Mouse (Mus musculus) testis, adult 2 months (tissue): ENCODE measurements around the gene Agbl2. TPM values are rescaled to one million over a fixed set of nuclear protein-coding genes. Genes with fewer than 3 reads are reported as not detected.

Experiments
- H3K27ac ChIP-seq: fragments of 200-500 bp; 2 replicates; pipeline ENCODE4 v1.5.1; 2012; ENCODE audit warnings: low read depth, low read length; ENCODE audit not compliant: control insufficient read depth, insufficient read depth
- H3K27me3 ChIP-seq: fragments of 200-500 bp; 2 replicates; pipeline ENCODE4 v1.6.1; 2012; ENCODE audit warnings: mild to moderate bottlenecking, low read length, moderate library complexity; ENCODE audit not compliant: control insufficient read depth, insufficient read depth
- H3K36me3 ChIP-seq: fragments of 200-500 bp; 2 replicates; pipeline ENCODE4 v1.6.1; 2012; ENCODE audit warnings: mild to moderate bottlenecking, low read length; ENCODE audit not compliant: control insufficient read depth, insufficient read depth
- H3K4me1 ChIP-seq: fragments of 200-500 bp; 2 replicates; pipeline ENCODE4 v1.6.1; 2012; ENCODE audit warnings: low read length; ENCODE audit not compliant: control insufficient read depth, insufficient read depth
- H3K4me3 ChIP-seq: fragments of 200-500 bp; 2 replicates; pipeline ENCODE4 v1.5.1; 2012; ENCODE audit warnings: low read depth, mild to moderate bottlenecking, low read length, moderate library complexity, mixed read lengths; ENCODE audit not compliant: control insufficient read depth
- CTCF ChIP-seq: fragments of 200-500 bp; IDR thresholded peaks from 2 replicates; pipeline ENCODE4 v1.5.1; 2012; ENCODE audit warnings: low read depth, mild to moderate bottlenecking, inconsistent platforms, low read length, moderate library complexity; ENCODE audit not compliant: control insufficient read depth, insufficient read depth, insufficient replicate concordance
- POLR2A ChIP-seq: fragments of 200-500 bp; IDR thresholded peaks from 2 replicates; pipeline ENCODE4 v1.6.1; 2012; ENCODE audit warnings: low read depth, mild to moderate bottlenecking, inconsistent platforms, low read length, moderate library complexity; ENCODE audit not compliant: control insufficient read depth
- polyA plus RNA-seq: library from polyadenylated mRNA; depleted of rRNA; stranded (reverse); fragments of >200 nt; gene quantifications from 2 replicates; pipeline ENCODE4 v1.2.3, GENCODE M21; 2012

The Agbl2 gene
- polyA plus RNA-seq, 1 experiment, result 76.0 TPM

DNA sequence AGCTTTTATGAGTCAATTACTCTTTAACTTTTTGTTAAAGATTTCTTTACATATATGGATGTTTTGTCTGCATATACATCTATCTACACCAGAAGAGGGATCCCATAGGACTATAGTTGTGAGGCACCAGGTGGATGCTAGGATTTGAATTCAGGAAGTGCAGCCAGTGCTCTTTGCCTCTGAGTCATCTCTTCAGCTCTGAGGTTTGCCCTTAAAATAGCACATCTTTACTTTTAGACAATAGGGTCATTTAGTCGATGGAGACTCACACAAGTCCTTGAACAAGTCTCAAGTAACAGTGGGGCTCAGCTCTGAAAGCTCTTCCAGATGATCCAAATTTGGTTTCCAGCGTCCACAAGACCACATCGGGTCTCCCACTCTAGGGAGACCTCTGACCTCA lies 1.2 kb upstream of the Agbl2 start:
- Histone ChIP-seq H3K4me1 (peaks cover 3% of the 10 kb centered on the region), H3K27ac (no peak overlapping the region), H3K4me3 (peak overlapping the region; percentile 65), H3K27me3 (no peaks in the 10 kb centered on the region), H3K36me3 (peaks cover 3% of the 10 kb centered on the region; the same call in 1 of the 2 replicates)
- TF ChIP-seq POLR2A (no peak), CTCF (no peak)

DNA sequence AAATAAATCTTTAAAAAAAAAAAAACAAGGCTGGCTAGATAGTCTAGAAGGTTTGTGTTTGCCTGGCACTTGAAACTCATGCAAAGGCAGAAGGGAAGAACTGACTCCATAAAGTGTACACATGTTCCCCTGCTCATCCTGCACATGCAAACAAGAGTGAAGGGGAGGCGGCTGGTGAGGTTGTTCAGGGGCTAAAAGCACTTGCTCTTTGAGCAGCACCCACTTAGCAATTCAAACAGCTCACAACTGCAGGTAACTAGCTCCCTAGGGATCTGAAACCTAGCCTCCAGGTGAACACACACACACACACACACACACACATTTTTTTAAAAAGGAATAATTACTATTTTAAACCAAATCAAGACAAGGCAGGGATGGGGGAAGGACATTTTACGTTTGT lies 589 bp upstream of the Agbl2 start:
- no peaks in the 10 kb centered on the region for H3K27me3 ChIP-seq
- peaks cover 3% of the 10 kb centered on the region for H3K4me1 ChIP-seq
- TF ChIP-seq CTCF (no peak), POLR2A (no peak)
- H3K36me3 ChIP-seq, result peaks cover 3% of the 10 kb centered on the region; the same call in 1 of the 2 replicates
- peak overlapping the region; percentile 68 for H3K27ac ChIP-seq
- H3K4me3 ChIP-seq, result peak overlapping the region; percentile 91

DNA sequence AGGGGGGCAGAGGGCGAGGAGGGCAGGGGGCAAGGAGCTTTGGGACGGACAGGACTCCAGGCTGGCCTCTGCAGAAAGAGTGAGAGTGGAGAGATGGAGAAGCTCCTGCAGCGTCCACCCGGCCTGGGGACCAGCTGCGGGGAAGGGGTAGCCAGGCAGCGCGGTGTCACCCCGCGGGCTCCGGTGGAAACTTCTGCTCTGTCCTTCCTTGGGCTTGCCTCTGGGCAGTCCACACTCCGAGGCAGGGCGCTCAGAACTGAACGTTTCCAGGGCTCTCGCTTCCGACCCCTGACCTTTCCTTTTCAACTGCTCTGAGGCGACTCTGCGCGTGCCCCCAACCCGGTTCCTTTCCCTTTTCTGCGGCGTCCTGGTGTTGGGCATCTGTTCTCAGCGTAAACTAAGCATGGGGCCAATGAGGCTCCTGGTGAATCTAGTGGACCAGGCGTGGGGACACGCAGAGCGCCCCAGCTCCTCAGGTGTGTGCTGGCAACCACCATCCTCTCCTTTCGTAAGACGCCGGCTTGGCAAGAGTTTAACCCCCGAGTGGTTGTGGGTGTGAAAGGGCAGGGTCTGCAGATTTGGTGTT lies 467 bp downstream of the Agbl2 start:
- TF ChIP-seq POLR2A (peak; percentile 68), CTCF (no peak)
- H3K4me1 ChIP-seq, result peaks cover 3% of the 10 kb centered on the region
- peak overlapping the region; percentile 91 for H3K4me3 ChIP-seq
- no peaks in the 10 kb centered on the region for H3K27me3 ChIP-seq
- H3K36me3 ChIP-seq, result no peaks in the 10 kb centered on the region; the same call in 1 of the 2 replicates
- H3K27ac ChIP-seq, result peak overlapping the region; percentile 90

DNA sequence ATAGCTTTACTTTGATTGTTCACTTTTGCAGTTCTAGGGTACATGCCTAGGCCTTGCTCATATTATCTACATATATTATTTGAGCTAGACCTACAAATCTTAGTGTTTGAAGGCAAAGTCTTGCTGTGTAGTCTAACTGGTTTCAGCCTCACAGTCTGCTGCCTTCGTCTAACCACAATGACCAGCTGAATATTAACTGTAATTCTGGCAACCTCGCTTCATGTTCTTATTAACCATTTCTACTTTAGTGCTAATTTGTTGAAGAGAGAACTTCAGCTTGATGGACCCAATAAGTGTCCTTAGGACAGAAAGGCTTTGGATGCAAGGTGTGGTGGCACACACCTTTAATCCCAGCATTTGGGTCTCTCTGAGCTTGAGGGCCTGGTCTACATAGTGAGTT lies 5.6 kb downstream of the Agbl2 start:
- Histone ChIP-seq H3K36me3 (no peaks in the 10 kb centered on the region), H3K4me3 (no peak overlapping the region), H3K27me3 (no peaks in the 10 kb centered on the region), H3K27ac (no peak overlapping the region), H3K4me1 (peaks cover 5% of the 10 kb centered on the region)
- no peak for TF ChIP-seq POLR2A
- no peak for TF ChIP-seq CTCF

DNA sequence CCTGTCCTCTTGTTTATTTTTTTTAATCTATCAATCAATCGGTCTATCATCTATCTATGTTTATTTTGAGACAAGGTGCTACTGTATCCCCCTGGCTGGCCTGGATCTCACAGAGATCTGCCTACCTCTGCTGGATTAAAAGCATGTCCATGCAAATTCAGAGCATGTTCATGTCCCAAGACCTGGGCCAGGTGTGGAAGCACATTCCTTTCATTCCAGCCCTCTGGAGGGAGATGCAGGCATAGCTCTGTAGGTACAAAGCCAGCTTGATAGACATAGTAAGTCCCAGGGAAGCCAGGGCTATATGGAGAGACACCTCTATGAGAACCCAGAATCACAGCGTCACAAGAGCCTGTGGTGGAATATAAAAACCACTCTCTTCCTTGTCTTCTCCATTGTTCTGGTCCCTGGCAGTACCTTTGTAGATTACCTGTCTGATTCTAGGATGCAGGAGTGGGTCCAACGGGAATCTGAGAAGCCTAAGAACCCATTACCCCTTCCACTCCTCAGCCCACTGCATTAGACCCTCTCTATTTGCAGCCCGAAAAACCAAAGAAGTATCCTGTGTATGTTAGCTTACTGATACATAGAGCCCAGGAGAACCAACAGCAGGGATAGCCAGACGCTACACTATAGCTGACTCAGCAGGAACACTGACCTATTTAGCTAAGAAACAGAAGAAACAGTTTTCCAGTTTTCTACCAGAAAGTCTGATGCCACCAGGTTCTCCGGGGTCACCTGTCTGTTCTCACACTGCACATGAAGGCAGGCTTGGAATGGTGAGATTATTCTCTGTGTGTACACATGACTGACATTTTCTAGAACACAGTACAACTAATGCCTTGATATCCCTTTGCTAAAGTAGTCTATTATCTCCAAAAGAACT lies 26.0 kb downstream of the Agbl2 start:
- H3K36me3 ChIP-seq, result no peaks in the 10 kb centered on the region; the same call in none of the 2 replicates
- no peak overlapping the region for H3K27ac ChIP-seq
- TF ChIP-seq POLR2A (no peak), CTCF (no peak)
- no peaks in the 10 kb centered on the region for H3K27me3 ChIP-seq
- no peak overlapping the region for H3K4me3 ChIP-seq
- H3K4me1 ChIP-seq, result no peaks in the 10 kb centered on the region

DNA sequence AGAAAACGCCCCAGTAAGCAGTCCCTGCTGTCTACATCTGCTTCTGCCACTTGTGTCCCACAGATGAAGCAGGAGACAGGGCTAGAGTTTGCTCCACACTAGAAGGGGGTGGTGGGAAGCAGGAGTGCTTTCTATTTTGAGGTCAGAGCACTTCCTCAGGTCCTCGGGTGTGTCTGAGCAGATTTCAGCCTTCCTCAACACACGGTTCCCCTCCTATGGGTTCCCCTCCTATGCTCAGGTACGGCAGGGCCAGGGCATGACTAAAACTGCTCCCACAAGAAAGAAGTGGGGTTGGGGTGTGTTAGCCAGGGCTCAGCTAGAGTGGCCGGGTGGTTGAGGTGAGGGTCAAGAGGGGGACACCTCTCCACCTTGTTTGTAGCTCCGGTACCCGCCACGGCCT lies 28.2 kb downstream of the Agbl2 start:
- Histone ChIP-seq H3K36me3 (no peaks in the 10 kb centered on the region; the same call in none of the 2 replicates), H3K4me1 (no peaks in the 10 kb centered on the region), H3K4me3 (no peak overlapping the region), H3K27me3 (no peaks in the 10 kb centered on the region), H3K27ac (no peak overlapping the region)
- TF ChIP-seq CTCF (no peak), POLR2A (no peak)

DNA sequence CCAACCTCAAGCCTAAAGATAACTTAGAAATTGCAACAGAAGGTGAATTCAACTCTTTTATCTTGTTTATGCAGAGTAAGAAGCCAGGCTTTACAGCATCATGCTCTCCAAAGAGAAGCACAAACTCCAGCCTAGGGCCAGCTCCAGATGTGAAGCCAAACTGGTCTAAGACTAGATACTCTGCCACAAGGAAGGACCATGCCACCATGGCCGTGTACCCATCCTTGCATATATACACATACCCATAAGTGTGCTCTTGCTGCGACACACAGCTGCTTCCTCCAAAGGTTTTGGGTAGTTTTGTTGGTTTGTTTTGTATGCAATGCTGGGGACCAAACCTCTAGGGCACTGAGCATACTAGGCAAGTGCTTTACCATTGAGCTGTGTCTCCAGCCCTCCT lies 32.7 kb downstream of the Agbl2 start:
- Histone ChIP-seq H3K27ac (no peak overlapping the region), H3K4me3 (no peak overlapping the region), H3K27me3 (no peaks in the 10 kb centered on the region), H3K36me3 (no peaks in the 10 kb centered on the region; the same call in none of the 2 replicates), H3K4me1 (no peaks in the 10 kb centered on the region)
- TF ChIP-seq POLR2A (no peak), CTCF (no peak)
